Mouse (Mus musculus): Measurements from ENCODE around the gene Zfp958. TPM values are rescaled to one million over a fixed set of nuclear protein-coding genes. Genes with fewer than 3 reads are reported as not detected.

Zfp958 gene
- total and polyA plus RNA-seq, 2 experiments from 2014 or later: 3.8 to 10.6 TPM

DNA sequence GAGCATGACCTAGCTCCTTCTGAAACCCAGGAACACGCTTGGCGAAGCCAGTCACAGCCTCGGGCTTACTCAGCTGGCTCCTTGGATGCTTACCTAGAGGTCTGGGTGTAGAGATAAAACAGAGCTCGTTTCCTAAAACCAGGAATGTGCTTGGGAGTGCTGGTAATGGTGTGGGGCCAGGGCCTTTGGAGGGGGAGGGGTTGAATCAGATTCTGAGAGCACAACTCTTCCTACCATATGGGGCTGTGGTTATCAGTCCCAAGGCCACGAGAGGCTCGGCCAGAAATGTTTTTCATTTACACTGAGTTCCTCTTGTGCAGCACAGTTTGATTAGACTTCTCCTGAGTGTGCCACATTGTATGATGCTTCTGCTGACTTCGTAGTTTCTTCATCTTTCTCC is 63.6 kb downstream of the Zfp958 start:
- ATAC-seq: no peak

DNA sequence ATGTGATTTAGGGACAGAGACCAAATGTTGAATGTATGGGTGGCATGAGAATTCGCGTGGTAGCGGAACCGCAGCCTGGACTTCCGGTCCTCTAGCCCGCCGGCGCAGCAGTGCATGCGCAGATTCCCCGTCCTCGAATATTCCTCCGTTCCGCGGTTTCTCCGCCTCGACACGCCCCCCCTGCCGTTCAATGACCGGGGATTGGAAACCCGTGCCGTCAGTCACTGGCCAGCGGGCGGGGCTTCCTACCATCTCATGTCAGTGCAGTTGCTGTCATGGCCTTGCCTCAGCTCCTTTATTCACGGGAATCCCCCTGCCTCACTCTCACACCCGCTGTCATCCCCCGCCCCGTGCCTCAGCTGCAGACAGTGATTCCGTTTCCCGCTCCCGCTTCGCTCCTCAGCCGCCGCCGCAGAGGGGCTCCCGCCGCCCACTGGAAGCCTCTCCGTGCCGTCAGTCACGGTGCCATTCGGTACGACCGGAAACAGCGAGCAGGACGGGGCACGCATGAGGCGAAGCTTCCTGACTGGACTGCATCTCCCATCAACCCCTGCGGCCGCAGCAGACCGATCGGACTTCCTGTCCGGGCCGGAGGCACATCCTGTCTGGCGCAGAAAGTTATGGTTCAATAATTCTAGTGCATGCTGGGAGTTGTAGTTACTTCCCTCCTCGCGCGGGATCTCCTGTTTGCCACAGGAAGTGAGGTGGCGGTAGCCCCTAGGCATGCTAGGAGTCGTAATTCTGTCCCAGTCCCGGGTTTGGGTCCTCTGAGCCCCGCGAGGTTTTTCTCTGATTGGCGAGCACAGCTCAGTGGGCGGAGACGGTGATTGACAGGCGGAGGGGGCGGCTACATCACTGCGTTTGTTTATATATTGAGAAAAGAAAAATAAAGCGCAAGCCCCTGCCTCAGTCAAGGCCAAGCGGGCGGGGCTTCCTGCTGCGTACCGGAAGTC is 64.6 kb downstream of the Zfp958 start:
- Histone ChIP-seq H3K4me2 (ENCODE audit: low read depth, low read length) (peak overlapping the region; percentile 59), H3K4me1 (ENCODE audit: insufficient read depth, low read length) (0 out of 2 replicates have a peak, but pooled peaks cover 3% of the 10 kb centered on the region), H3K9me3 (ENCODE audit: low read length) (no peaks in the 10 kb centered on the region), H3K4me3 (ENCODE audit: low read length) (peak overlapping the region; percentile 47), H3K27me3 (ENCODE audit: insufficient read depth, low read length) (no peaks in the 10 kb centered on the region), H3K36me3 (ENCODE audit: insufficient read depth, low read length) (no peaks in the 10 kb centered on the region), H3K27ac (peak overlapping the region; percentile 99), H3K9ac (replicated peaks; ENCODE audit: low read length) (peak overlapping the region; percentile 64)
- peak; percentile 97 for ATAC-seq
- no peak for TF ChIP-seq CTCF (IDR thresholded peaks at IDR 0.05; ENCODE audit: low read depth)
- peak; percentile 99 for DNase-seq (ENCODE audit: low spot score)
- under 1% methylated on average over 71 of the region's 72 CpGs for WGBS

More for the DNA sequence above, 63.6 kb downstream of the Zfp958 start:
- H3K36me3 ChIP-seq (ENCODE audit: insufficient read depth, low read length): no peaks in the 10 kb centered on the region
- H3K9ac ChIP-seq (replicated peaks; ENCODE audit: low read length): 0 out of 2 replicates have a peak overlapping the region, but pooled peaks have one; percentile 64
- H3K4me1 ChIP-seq (ENCODE audit: insufficient read depth, low read length): 0 out of 2 replicates have a peak, but pooled peaks cover 3% of the 10 kb centered on the region
- no peak for TF ChIP-seq CTCF (IDR thresholded peaks at IDR 0.05; ENCODE audit: low read depth)
- H3K27me3 ChIP-seq (ENCODE audit: insufficient read depth, low read length): no peaks in the 10 kb centered on the region
- peak overlapping the region; percentile 47 for H3K4me3 ChIP-seq (ENCODE audit: low read length)
- peak overlapping the region; percentile 99 for H3K27ac ChIP-seq
- H3K4me2 ChIP-seq (ENCODE audit: low read depth, low read length): peak overlapping the region; percentile 59
- DNase-seq (ENCODE audit: low spot score): peak; percentile 2
- 95% methylated on average over 7 of the region's 7 CpGs for WGBS
- H3K9me3 ChIP-seq (ENCODE audit: low read length): no peaks in the 10 kb centered on the region

DNA sequence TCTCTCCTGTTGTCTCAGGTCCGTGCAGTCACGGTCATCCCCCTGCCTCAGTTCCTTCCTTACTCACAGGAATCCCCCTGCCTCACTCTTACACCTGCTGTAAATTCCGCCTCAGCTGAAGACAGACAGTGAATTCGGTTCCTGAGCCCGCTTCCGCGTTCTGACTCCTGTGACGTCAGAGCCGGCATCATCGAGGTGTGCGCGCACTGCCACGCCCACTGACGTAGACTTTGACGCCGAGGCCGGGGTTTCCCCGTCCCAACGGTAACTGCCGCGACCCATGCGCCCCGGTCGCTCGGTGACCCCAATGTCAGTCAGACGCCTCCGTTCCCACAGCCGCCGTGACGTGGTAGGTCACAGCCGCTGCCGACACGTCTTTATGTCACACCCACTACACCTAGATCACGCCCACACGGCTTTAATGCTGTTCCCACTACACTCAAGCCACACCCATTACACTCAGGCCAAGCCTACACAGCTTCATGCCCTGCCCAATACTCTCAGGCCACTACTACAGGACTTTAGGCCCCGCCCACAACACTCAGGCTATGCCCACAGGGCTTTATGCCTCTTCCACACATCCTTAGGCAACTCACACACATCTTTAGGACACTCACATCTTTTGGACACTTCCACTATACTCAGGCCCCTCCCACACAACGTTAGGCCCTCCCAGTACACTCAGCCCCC is 65.4 kb downstream of the Zfp958 start:
- Histone ChIP-seq H3K36me3 (ENCODE audit: insufficient read depth, low read length) (no peaks in the 10 kb centered on the region), H3K27me3 (ENCODE audit: insufficient read depth, low read length) (no peaks in the 10 kb centered on the region), H3K9me3 (ENCODE audit: low read length) (no peaks in the 10 kb centered on the region), H3K4me3 (ENCODE audit: low read length) (peak overlapping the region; percentile 47), H3K9ac (replicated peaks; ENCODE audit: low read length) (peak overlapping the region; percentile 59), H3K4me1 (ENCODE audit: insufficient read depth, low read length) (0 out of 2 replicates have a peak, but pooled peaks cover 3% of the 10 kb centered on the region), H3K4me2 (ENCODE audit: low read depth, low read length) (peak overlapping the region; percentile 55), H3K27ac (peak overlapping the region; percentile 83)
- peak; percentile 60 for ATAC-seq
- no peak; the same call in 1 of the 2 replicates for TF ChIP-seq CTCF (IDR thresholded peaks at IDR 0.05; ENCODE audit: low read depth)
- 1% methylated on average over 37 of the region's 37 CpGs for WGBS
- peak; percentile 93 for DNase-seq (ENCODE audit: low spot score)

DNA sequence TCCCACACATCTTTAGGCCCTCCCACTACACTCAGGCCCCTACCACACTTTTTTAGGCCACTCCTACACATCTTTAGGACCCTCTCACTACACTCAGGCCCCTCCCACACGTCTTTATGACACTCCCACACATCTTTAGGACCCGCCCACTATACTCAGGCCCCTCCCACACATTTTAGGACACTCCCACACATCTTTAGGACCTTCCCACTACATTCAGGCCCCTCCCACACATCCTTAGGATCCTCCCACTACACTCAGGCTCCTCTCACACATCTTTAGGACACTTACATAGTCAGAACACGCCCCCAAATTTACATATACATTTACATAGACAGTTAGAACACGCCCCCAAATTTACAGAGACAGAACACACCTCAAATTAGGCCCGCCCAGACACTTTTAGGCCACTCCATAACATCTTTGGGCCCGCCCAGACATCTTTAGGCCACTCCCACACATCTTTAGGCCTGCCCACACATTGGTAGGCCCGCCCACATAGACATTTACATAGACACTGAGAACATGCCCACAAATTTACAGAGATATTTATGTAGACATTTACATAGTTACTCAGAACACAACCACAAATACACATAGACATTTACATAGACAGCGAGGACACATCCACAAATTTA is 66.1 kb downstream of the Zfp958 start:
- 86% methylated on average over 8 of the region's 8 CpGs for WGBS
- Histone ChIP-seq H3K27me3 (ENCODE audit: insufficient read depth, low read length) (no peaks in the 10 kb centered on the region), H3K27ac (peak overlapping the region; percentile 83; the same call in 1 of the 2 replicates), H3K4me2 (ENCODE audit: low read depth, low read length) (peak overlapping the region; percentile 55), H3K4me3 (ENCODE audit: low read length) (peak overlapping the region; percentile 47), H3K9me3 (ENCODE audit: low read length) (no peaks in the 10 kb centered on the region), H3K36me3 (ENCODE audit: insufficient read depth, low read length) (no peaks in the 10 kb centered on the region), H3K9ac (replicated peaks; ENCODE audit: low read length) (no peak overlapping the region), H3K4me1 (ENCODE audit: insufficient read depth, low read length) (0 out of 2 replicates have a peak, but pooled peaks cover 3% of the 10 kb centered on the region)
- TF ChIP-seq CTCF (IDR thresholded peaks at IDR 0.05; ENCODE audit: low read depth): no peak
- peak; percentile 4 for DNase-seq (ENCODE audit: low spot score)
- no peak; the same call in 1 of the 2 replicates for ATAC-seq

DNA sequence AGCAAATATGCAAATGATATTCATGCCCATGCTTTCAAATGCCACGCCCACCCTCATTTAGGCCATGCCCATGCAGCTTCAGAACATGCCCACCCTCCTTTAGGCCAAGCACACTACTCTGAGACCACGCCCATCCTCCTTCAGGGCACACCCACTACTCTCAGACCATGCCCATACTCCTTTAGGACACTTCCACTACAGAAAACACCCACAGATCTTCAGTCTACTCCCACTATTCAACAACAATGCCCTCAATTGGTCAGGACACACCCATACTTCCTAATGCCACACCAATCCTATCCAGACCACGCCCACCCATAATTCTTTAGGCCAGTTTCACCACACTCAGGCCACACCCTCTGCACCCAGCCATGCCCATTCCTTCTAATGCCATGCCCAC is 66.8 kb downstream of the Zfp958 start:
- no peak for TF ChIP-seq CTCF (IDR thresholded peaks at IDR 0.05; ENCODE audit: low read depth)
- 95% methylated on average over 3 of the region's 3 CpGs for WGBS
- H3K4me3 ChIP-seq (ENCODE audit: low read length): no peak overlapping the region
- DNase-seq (ENCODE audit: low spot score): no peak
- H3K9me3 ChIP-seq (ENCODE audit: low read length): no peaks in the 10 kb centered on the region
- no peak overlapping the region for H3K9ac ChIP-seq (replicated peaks; ENCODE audit: low read length)
- no peaks in the 10 kb centered on the region for H3K27me3 ChIP-seq (ENCODE audit: insufficient read depth, low read length)
- no peak overlapping the region for H3K27ac ChIP-seq
- no peaks in the 10 kb centered on the region for H3K36me3 ChIP-seq (ENCODE audit: insufficient read depth, low read length)
- H3K4me2 ChIP-seq (ENCODE audit: low read depth, low read length): no peak overlapping the region
- 0 out of 2 replicates have a peak, but pooled peaks cover 3% of the 10 kb centered on the region for H3K4me1 ChIP-seq (ENCODE audit: insufficient read depth, low read length)
- ATAC-seq: no peak

Other genes starting within 250 kb of the Zfp958 start
- 45.3 and 63.0 TPM in 2 replicates for gene Cers4, start 120.1 kb upstream of the Zfp958 start, total RNA-seq (2014; rRNA removed)
- gene Cers4, start 120.1 kb upstream of the Zfp958 start, polyA plus RNA-seq (2015; fragmentation: Nextera tagmentation; extraction: Ambion mirVana): 50.9 and 52.4 TPM in 2 replicates
- 3.7 and 5.4 TPM in 2 replicates for gene Shcbp1, start 166.4 kb downstream of the Zfp958 start, total RNA-seq (2014; rRNA removed)
- 11.0 and 13.8 TPM in 2 replicates for gene Shcbp1, start 166.4 kb downstream of the Zfp958 start, polyA plus RNA-seq (2015; fragmentation: Nextera tagmentation; extraction: Ambion mirVana)

Measured in hindbrain, postnatal 0 days (tissue).